Mouse (Mus musculus) thymus, adult 18-20 months (tissue): ENCODE measurements around the gene Rmi1.
"Not testable (repeated sequence)": the region's sequence is repeated elsewhere in the genome, so short reads cannot be mapped to it uniquely, and the experiment has no call there.

Experiments
- DNase-seq, 2 experiments: peaks; one replicate each; pipeline ENCODE4 v3.0.0; 2022; ENCODE audit warnings: mixed read lengths in 2 of 2

The Rmi1 gene

DNA sequence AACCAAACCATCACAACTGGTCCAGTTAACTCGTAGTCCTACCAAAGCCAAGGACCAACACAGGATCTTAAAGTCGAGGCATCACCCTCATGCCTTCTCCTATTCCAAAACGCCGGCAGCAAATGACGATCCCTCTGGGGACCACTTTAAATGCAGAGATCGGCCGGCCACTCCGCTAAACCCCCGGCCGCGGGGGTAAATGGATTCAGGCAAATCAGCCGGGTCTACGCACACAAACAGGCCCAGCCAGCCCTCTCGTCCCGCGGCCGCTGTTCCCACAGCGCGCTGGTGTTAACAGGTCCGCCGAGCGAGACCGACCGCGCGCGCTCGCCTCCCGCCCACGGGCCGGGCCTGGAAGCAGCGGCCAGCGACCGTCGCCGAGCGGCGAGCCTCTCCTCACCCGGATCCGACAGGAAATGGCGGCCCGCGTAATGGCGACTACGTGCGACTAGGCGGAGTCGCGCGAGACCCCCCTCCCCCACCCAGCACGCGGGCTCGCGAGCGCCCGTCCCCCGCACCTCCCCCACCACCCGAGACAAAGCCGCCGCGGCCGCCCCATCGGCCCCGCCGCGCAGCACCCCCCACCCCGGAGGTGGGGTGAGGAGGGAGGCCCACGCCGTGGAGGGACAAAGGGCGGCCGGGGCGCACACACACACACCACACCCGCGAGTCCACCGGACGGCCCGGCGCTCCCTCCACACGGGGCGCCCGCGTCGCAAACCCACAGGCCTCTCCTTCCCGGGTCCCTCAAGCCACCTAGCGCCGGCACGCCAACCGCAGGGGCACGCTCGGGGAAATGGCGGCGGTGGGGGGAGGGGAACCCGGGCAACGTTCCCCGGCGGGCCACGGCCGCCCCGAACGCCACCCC, 679 bp upstream of the Rmi1 start:
- peak; percentile 63 to 74 for DNase-seq

DNA sequence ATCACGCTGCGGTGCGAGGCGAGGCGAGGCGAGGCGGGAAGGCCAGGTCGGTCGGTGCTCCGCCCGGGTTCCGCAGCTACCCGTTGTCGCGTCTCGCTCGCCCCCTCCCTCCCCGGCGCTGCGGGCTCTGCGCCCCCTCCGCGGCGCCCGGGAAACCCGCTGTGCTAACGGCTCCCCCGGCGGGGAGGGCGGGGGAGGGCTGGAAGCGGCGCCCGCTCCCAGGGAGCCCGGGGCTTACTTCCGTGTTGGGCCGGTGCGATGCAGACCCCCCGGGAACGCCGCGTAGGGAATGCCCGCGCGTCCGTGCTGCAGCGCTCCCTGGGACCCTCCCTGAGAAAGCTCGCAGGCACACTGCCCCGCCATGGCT, 679 bp downstream of the Rmi1 start:
- DNase-seq = no peak

DNA sequence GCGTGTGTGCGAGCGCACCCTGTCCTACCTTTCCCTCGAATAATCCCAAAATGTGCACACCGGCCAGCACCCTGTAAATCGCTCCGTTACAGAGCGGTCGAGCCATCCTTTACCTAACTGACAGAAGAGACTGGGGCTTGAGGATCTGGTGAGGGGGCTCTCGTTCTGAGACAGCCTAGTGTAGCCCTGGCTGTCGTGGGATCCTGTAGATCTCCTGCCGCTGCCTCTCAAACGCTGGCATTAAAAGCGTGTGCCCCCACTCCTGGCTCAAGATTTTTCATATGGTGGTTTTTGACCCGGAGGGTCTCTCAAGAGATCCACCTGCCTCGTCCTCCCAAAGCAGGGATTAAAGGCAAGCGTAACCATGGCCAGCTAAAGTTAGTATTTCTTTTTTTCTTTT, 1.2 kb downstream of the Rmi1 start, which contains the start of gene Hnrnpk:
Gene Hnrnpk (minus strand): TSS at position 101 of the 400 bp plus-strand sequence.
- DNase-seq = not testable (repeated sequence)

DNA sequence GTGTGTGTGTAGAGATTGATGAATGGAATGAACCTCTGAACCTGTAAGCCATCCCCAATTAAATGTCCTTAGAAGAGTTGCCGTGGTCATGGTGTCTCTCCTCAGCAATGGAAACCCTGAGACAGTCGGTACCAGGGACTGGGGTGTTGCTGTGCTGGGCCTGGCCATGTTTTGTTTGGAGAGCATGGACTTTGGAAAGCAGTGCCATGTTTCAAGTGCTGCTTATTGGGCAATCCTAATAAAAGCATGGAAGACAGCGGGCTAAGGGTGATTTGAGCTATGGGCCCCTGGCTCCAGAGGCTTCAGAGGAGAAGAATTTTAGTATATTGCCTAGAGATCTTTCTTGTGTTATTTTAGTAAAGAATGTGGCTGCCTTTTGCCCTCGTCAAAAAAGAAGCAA, 9.0 kb downstream of the Rmi1 start:
- no peak for DNase-seq

DNA sequence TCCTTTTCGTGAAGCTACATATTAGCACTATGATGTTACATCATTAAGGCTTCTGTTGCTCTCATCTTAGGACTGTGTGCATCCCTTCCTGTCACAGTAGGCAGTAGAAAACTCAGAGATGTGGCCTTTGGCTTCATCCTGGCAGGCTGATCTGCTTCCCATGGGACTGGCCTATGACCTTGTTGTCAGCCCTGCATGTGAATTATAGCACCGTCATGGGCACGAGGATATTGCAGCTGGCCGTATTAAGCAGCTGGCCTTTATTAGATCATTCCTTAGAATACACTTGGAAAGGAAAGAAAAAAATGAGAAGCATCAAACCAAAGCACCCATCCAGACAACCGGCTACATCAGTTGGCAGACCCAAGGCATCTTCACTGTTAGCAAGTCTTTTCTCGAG, 13.3 kb downstream of the Rmi1 start:
- DNase-seq = no peak

DNA sequence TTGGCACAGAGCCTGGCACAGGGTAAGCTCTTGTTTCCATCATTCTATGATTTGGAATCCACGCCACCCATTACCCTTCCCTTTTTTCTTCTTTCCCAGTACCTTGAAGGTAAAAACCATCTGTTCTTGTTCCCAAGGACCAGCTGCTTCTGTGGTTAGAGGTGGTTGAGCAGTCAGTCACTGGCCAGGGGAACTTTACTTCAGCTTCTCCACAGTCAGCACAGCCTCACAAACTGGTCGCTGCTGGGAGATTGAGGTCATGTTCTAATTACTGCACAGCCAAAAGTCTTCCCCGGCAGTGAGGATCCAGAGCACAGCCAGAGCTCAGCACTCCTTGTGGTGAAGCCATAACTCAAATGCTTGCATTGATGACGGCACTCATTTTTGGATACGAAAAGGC, 13.8 kb downstream of the Rmi1 start:
- no peak for DNase-seq

DNA sequence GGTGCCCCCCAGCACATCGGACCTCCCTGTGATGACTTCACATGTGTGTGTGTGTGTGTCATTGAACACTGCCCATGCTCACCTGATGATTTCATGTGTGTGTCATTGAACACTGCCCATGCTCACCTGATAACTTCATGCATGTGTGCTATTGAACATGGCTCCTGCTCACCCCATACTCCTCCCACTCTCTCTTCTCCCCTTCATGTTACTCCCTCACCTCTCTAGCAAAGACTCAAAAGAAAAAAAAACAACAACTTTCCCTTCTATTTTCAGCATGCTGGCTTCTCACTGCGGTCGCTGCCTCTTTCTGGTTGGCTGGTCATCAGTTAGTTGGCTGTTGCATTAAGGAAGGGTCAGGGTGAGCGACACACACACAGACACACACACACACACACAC, 16.6 kb downstream of the Rmi1 start:
- DNase-seq = no peak

DNA sequence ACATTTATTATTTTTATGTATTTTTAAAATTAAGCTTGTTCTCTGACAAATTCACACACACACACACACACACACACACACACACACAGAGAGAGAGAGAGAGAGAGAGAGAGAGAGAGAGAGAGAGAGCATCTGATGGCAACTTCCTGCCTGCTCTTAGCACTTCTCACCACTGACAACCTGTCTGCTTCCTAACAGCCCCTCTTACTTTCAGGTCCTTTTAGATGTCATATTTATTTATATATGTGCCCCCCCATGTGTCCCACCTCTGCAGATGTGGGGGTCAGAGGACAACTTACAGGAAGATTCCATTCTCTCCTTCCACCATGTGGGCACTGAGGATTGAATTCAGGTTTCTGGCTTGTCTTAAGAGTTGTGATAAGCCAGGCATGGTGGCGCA, 17.2 kb downstream of the Rmi1 start:
- DNase-seq = no peak

DNA sequence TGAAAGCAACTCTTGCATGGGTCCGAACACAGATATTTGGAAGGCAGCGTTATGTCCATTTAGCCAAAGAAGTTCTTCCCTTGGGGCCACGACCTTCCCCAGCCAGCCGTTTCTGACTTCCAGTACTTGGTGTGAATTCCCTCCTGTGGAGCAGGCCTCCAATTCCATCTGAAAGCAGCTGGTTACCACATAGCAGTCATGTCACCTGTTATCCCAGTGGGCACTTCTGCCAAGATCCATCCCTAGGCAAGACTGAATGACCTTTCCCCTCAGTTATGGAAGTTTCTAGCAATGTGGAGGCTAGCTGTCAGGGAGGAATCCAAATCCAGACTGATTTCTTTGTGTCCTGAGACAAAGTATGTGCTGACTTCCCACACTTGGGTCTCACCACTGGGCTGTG, 19.0 kb downstream of the Rmi1 start:
- DNase-seq = no peak

DNA sequence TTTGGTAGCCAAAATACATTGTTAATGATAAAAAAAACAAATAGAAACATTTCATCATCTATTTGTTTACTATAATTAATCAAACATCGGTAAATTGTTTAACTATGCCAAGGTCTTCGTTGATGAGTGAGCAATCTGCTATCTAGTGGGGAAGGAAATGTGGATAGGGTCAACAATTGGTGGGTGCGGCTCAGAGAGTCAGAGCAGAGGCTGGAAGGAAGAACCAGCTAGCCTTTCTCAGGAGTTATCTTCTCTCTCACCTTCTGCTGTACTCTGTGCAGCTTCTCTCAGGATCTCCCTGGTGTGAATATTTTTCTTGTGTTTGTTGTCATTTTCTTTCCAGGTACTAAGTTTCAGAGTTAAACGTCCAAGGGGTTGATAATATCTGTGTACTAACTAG, 20.2 kb downstream of the Rmi1 start:
- DNase-seq = no peak

DNA sequence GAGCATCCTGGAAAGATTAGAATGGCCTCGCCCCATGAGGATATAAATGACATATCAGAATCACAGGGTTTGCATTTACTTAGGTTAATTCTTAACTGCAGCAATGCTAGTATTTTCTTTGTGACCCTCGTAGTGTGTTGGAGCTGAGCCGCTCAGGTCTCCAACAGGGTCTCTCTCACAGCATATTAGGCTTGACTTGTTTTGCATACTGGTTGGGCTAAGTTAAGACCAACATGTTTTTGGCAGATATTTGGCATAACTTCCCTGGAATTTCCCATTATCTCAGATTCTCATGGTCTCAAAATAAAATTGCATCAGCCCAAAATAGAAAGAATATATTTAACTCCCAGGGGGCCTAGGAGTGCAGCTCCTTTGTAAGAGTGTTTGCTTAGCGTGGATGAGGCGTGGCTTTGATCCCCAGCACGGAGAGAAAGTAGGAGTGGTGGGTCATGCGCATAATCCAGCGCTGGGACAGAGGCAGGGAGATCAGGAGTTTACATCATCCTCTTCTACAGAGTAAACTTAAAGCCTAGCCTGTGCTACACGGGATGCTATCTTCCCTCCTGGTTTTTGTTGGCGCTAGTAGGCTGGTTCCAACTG, 21.1 kb downstream of the Rmi1 start:
- DNase-seq = no peak

DNA sequence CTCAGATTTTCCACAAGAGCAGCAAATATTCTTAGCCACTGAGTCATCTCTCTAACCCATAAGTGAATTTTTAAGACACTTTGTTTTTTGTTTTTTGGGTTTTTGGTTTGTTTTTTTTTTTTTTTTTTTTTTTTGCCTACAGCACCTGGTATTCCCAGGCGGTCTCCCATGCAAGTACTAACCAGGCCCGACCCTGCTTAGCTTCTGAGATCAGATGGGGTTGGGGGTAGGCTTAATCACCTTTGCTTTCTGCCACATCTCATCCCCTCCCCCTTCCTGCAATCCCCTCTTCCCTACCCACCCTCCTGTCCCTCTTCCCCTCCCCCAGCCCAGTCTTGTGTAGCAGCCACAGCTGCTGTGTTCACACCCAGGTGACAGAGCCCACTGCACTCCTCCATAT, 37.7 kb downstream of the Rmi1 start:
- no peak for DNase-seq

DNA sequence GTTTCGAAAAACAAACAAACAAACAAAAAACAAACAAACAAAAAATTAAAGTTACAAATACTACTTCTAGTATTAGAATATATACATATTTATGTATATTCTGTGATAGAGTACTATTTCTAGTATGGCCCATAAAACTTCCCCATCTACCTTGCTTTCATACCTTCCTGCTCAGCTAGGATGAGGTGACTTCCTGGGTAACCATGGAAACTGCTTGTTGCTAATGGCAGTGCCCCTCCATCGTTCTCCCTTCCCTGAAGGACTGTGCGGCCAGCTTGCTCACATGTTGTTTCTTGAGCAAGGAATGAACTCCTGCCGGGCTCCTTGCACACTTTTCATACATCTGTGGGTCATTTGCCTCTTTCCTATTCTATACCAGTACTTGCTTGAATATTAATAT, 41.3 kb downstream of the Rmi1 start:
- no peak for DNase-seq

DNA sequence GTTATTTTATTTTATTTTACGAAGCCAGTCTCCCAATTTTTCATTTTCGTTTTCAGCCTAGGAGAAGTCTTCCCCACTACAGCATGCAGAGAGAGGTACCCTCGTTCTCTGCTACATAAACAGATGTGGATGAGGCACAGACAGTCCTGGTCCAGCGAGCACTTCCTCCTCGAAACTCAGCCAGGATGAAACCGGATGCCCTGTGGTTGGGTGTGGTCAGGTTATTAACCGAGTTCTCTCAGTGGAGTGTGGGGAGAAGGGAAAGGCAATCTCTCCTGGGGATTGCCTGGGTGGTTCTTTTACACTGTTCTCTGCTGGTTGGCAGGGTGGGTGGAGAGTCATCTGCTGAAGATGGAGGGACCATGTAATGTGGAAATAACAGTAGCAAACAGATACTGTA, 41.7 kb downstream of the Rmi1 start:
- peak; percentile 2 to 35 for DNase-seq

DNA sequence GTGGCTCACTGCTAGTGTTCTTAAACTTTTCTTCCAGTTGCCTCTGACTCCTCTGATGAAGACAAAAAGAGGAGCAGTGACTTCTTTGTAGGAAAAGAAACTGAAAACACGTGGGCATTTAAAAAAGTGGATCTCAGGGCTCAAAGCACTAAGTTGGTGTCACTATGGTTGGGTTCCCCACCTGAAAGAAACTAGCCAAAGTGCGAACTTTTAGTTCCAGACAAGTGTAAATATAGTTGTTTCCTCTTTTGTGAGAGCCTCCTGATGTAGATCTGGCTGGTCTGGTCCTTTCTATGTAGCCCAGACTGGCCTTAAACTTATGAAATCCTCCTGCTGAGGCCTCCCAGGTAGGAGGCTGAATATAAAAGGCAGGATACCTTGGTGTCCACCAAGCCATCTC, 44.5 kb downstream of the Rmi1 start:
- DNase-seq = no peak

DNA sequence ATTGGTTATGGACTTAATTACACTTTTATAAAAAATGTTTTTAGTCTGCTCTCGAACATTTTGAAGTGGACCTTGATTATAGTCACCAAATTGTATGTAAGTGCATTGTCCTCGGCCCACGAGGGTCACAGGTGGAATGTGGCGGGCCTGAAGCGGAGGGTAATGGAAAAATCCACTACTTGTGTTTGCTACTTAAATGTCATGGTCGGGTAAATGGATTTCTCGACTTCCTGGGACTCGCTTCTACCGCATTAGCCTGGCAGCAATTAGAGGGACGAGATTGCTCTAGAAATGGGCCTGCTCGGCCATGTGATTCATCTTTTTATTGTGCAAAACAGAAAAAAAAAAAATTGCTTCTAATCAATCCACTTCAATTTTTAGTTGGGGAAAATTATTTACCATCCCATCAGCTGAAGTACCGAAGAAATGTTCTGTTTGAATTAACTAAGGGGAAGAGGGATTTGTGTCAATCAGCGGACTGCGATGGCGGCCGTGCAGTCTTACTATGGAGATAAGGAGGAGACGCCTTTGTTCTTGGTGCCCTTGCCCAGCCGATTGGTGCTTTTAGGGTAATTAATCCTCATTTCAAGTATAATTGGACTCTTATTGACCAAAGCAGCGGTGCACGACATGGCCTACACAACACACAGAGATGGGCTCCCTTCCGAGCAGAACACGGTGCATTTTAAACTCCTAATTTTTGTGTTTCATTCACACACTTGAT, 48.6 kb downstream of the Rmi1 start:
- DNase-seq = no peak

DNA sequence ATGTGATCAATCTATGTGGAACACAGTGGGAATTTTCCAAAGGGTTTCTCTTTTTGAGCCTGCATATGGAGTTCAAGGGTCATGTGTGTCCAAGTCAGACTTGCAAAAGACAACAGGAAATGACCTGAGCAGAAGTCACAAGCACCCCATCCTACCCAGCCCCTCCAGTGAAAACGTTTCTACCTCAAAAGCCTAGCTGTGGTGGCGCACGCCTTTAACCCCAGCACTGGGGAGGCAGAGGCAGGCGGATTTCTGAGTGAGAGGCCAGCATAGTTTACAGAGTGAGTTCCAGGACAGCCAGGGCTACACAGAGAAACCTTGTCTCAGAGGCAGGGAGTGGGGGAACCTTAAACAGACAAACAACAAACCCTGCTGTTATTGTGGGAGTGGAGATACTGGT, 50.2 kb downstream of the Rmi1 start:
- no peak for DNase-seq

DNA sequence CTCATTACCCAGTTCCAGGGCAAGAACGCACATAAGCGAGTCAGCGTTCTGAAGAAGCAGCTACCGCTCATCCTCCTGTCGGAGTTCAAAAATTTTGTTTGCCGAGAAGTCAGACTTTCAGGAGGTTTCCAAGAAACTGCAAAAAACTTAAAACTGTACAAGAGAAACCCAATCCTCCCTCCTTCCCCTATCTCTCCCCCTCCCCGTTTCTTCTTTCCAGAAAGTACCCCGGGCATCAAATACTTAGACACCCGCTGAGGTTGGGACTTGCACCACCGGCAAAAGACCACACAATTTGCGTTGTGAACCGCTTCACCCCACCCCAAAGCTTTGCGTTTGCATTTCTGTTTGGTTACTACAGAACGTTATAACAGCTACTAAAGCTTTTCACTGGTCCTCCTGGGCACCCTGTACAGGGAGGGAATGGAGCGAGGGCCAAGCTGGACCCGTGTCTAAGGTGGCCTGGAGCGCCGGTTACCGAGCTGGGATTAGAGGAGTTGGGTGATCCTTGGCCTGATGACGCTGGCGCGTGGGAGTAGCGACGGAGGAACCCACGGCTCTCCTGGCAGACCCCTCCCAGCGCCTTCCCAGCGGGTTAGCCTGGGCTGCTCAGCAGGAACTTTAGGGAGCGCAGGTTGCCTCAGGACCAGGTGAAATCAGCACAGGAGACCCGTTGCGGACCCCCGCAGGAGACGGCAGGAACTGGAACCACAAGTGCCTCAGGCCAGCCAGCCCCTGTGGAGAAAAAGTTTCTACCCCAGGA, 50.8 kb downstream of the Rmi1 start:
- no peak for DNase-seq

DNA sequence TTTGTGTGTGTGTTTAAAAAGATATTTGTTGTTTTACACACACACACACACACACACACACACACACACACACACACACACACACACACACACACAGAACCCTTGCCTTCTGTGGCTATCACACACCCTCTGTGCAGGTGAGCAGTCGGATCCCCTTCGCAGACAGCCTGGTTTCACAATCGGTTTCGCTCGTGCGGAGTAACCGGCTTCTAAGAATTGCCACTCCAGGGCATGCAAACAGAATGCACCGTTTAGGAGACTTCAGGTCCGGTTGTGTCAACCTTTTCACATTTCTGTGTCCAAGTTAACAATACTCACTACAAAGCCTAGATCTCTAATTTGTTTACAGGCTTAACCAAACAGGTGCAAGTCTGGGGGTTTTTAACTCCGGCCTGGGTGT, 51.5 kb downstream of the Rmi1 start:
- no peak for DNase-seq

DNA sequence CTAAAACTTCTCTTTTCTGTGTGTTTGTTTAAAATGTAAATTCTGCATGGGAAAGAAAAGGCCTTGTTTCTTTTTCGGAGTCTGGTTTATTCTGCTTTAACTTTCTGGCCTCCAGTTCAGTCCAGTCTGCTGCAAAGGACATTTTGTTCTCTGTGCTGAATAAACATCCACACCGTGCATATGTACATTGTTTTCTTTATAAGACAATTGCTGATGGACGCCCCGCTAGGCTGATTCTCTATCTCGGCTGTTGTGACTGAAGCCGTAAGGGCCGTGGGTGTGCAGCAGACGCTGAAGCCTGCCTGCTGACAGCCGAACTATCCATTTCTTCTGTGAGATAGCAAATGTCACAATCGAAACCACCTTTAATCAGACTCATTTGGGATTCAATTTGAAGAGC, 54.5 kb downstream of the Rmi1 start:
- DNase-seq = no peak

DNA sequence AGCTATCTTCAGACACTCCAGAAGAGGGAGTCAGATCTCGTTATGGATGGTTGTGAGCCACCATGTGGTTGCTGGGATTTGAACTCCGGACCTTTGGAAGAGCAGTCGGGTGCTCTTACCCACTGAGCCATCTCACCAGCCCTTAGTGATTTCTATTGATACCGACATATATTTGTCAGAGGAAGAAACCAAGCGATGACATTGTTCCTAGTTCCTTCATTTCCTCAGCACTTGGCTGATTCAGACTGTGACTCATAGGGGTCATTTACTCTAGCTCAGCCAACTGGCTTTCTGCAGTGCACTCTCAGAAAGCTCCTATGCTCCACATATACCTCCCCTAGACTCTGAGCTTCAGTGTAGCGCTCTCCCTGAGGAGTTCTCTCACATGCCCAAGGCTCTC, 56.8 kb downstream of the Rmi1 start:
- DNase-seq = not testable (repeated sequence)
